Mouse (Mus musculus) CH12.LX (cell line): ENCODE data around the gene Sorbs2. TPM values are rescaled to one million over a fixed set of nuclear protein-coding genes. Genes with fewer than 3 reads are reported as not detected.

ENCODE experiments used
- DNase-seq: peaks from one replicate; pipeline ENCODE4 v3.0.0-alpha.2; 2013; ENCODE audit errors: extremely low read depth
- H3K27ac ChIP-seq: 2 replicates; pipeline ENCODE4 v1.5.1; 2012; ENCODE audit warnings: low read depth, mild to moderate bottlenecking, control low read depth, moderate library complexity; ENCODE audit not compliant: insufficient read depth
- H3K27me3 ChIP-seq: replicated peaks from 2 replicates; pipeline ENCODE3; 2012; ENCODE audit warnings: inconsistent platforms
- H3K36me3 ChIP-seq, 2 experiments: replicated peaks in 1 of 2; 2 replicates each; pipeline versions ENCODE3 to v1.6.1; 2012; ENCODE audit warnings: inconsistent platforms in 1 of 2, low read length in 1 of 2, mild to moderate bottlenecking in 1 of 2, mixed read lengths in 1 of 2, moderate library complexity in 1 of 2; ENCODE audit not compliant: control insufficient read depth in 1 of 2, insufficient read depth in 1 of 2
- H3K4me1 ChIP-seq, 2 experiments: 2 replicates each; pipeline ENCODE4 v1.6.1; 2012; ENCODE audit warnings: inconsistent platforms in 1 of 2, moderate library complexity in 1 of 2; ENCODE audit not compliant: insufficient read depth in 2 of 2, control insufficient read depth in 1 of 2
- H3K4me2 ChIP-seq: 2 replicates; pipeline ENCODE4 v1.6.1; 2012; ENCODE audit warnings: low read depth, mild to moderate bottlenecking, control low read depth; ENCODE audit not compliant: poor library complexity, insufficient read depth, severe bottlenecking
- H3K4me3 ChIP-seq, 3 experiments: fragments of 150-350 bp in 1 of 3; sonication (generic) in 1 of 3; replicated peaks in 1 of 3; 2 replicates each; pipeline versions ENCODE3 to v1.5.1; 2011 to 2012; ENCODE audit warnings: low read depth in 2 of 3, low read length in 2 of 3, mild to moderate bottlenecking in 2 of 3, moderate library complexity in 2 of 3, control low read depth in 1 of 3, improper control_type of control experiment in 1 of 3, inconsistent platforms in 1 of 3, mixed read lengths in 1 of 3; ENCODE audit not compliant: poor library complexity in 1 of 3
- H3K79me2 ChIP-seq: replicated peaks from 2 replicates; pipeline ENCODE4 v1.6.1; 2012; ENCODE audit warnings: mild to moderate bottlenecking, moderate library complexity; ENCODE audit not compliant: control insufficient read depth, poor library complexity, insufficient read depth, severe bottlenecking; ENCODE audit errors: extremely low read depth
- H3K9ac ChIP-seq: 2 replicates; pipeline ENCODE4 v1.6.1; 2012; ENCODE audit warnings: low read depth, mild to moderate bottlenecking, control low read depth, moderate library complexity; ENCODE audit not compliant: insufficient read depth
- H3K9me3 ChIP-seq: replicated peaks from 2 replicates; pipeline ENCODE3; 2012; ENCODE audit warnings: low read length, inconsistent platforms, mixed read lengths
- BHLHE40 ChIP-seq: IDR thresholded peaks from 2 replicates; pipeline ENCODE4 v1.6.1; 2011; ENCODE audit warnings: mild to moderate bottlenecking, low read depth, low read length, improper control_type of control experiment
- CTCF ChIP-seq, 2 experiments: IDR thresholded peaks in 1 of 2; conservative IDR thresholded peaks in 1 of 2; 2 replicates each; pipeline ENCODE4 v1.5.1; 2011 to 2012; ENCODE audit warnings: low read depth in 2 of 2, low read length in 2 of 2, improper control_type of control experiment in 1 of 2, inconsistent platforms in 1 of 2, mild to moderate bottlenecking in 1 of 2, moderate library complexity in 1 of 2
- ELF1 ChIP-seq: IDR thresholded peaks from 2 replicates; pipeline ENCODE4 v1.6.1; 2014; ENCODE audit warnings: low read depth, mild to moderate bottlenecking, inconsistent platforms, low read length, improper control_type of control experiment
- GABPA ChIP-seq: IDR thresholded peaks from 2 replicates; pipeline ENCODE4 v1.6.1; 2012; ENCODE audit warnings: low read depth, low read length, improper control_type of control experiment, inconsistent platforms; ENCODE audit not compliant: insufficient replicate concordance
- MAFK ChIP-seq: IDR thresholded peaks from 2 replicates; pipeline ENCODE4 v1.6.1; 2011; ENCODE audit warnings: low read length, improper control_type of control experiment; ENCODE audit not compliant: insufficient replicate concordance
- MAZ ChIP-seq: IDR thresholded peaks from 2 replicates; pipeline ENCODE4 v1.6.1; 2012; ENCODE audit warnings: low read depth, mild to moderate bottlenecking, inconsistent platforms, low read length, improper control_type of control experiment, moderate library complexity
- MYC ChIP-seq: IDR thresholded peaks from 2 replicates; pipeline ENCODE4 v1.6.1; 2011; ENCODE audit warnings: low read depth, mild to moderate bottlenecking, improper control_type of control experiment, low read length
- NELFE ChIP-seq: IDR thresholded peaks from 2 replicates; pipeline ENCODE4 v1.6.1; 2011; ENCODE audit warnings: low read depth, low read length, improper control_type of control experiment
- PAX5 ChIP-seq: IDR thresholded peaks from 2 replicates; pipeline ENCODE4 v1.6.1; 2012; ENCODE audit warnings: low read length, inconsistent platforms, mixed read lengths
- RAD21 ChIP-seq: IDR thresholded peaks from 2 replicates; pipeline ENCODE4 v1.6.1; 2011; ENCODE audit warnings: low read depth, mild to moderate bottlenecking, low read length, improper control_type of control experiment, moderate library complexity
- RCOR1 ChIP-seq: conservative IDR thresholded peaks from 2 replicates; pipeline ENCODE4 v1.6.1; 2012; ENCODE audit warnings: low read depth, mild to moderate bottlenecking, inconsistent platforms, low read length, improper control_type of control experiment
- SMC3 ChIP-seq: IDR thresholded peaks from 2 replicates; pipeline ENCODE4 v1.6.1; 2011; ENCODE audit warnings: low read depth, low read length, improper control_type of control experiment
- UBTF ChIP-seq: IDR thresholded peaks from 2 replicates; pipeline ENCODE4 v1.6.1; 2012; ENCODE audit warnings: low read depth, mild to moderate bottlenecking, inconsistent platforms, low read length, improper control_type of control experiment, moderate library complexity
- ZC3H11A ChIP-seq: IDR thresholded peaks from 2 replicates; pipeline ENCODE4 v1.6.1; 2012; ENCODE audit warnings: low read depth, mild to moderate bottlenecking, inconsistent platforms, low read length, improper control_type of control experiment
- ZKSCAN1 ChIP-seq: IDR thresholded peaks from 2 replicates; pipeline ENCODE4 v1.6.1; 2012; ENCODE audit warnings: low read depth, inconsistent platforms, low read length, improper control_type of control experiment, borderline replicate concordance
- dilution Hi-C: fragments of 300-500 bp; cut with MboI; formaldehyde crosslinking; loops from 2 replicates; pipeline ENCODE4 v1.14.3; 2020; ENCODE audit warnings: low sequenced_read_pairs; ENCODE audit not compliant: extremely low pct_unique_long_range_greater_than_20kb, extremely low pct_ligation_motif_present
- in situ Hi-C: fragments of 300-500 bp; cut with MboI; formaldehyde crosslinking; loops from 3 replicates; pipeline ENCODE4 v1.14.3; 2019; ENCODE audit warnings: low sequenced_read_pairs, low pct_ligation_motif_present, low pct_unique_long_range_greater_than_20kb, mixed read lengths
- polyA plus RNA-seq: library from polyadenylated mRNA; unstranded; fragments of >175 nt; gene quantifications from 2 replicates; pipeline ENCODE4 v1.2.1, GENCODE M21; 2012; ENCODE audit warnings: low read depth; ENCODE audit not compliant: insufficient read length
- total RNA-seq, 2 experiments: library from RNA; depleted of rRNA; stranded (reverse); fragments of 300-350 nt in 1 of 2; fragments of >200 nt in 1 of 2; gene quantifications; 2 replicates each; pipeline ENCODE4 v1.2.3; 2012 to 2014

The Sorbs2 gene
- total and polyA plus RNA-seq, 3 experiments = not detected

GRCm38 (mm10) chr8:45480886-45481285 is 26.7 kb upstream of the Sorbs2 start:
- no peak overlapping the region for H3K4me3 ChIP-seq

GRCm38 (mm10) chr8:45486281-45486680 is 21.3 kb upstream of the Sorbs2 start:
- no peak overlapping the region for H3K4me2 ChIP-seq
- no peaks in the 10 kb centered on the region for H3K79me2 ChIP-seq
- H3K4me1 ChIP-seq = no peaks in the 10 kb centered on the region
- H3K4me3 ChIP-seq = no peak overlapping the region
- no peaks in the 10 kb centered on the region for H3K9me3 ChIP-seq
- TF ChIP-seq UBTF (no peak), NELFE (no peak)
- dilution Hi-C loops (no loop called here), in situ Hi-C loops (no loop called here)
- DNase-seq = no peak
- H3K9ac ChIP-seq = no peak overlapping the region
- H3K27me3 ChIP-seq = no peaks in the 10 kb centered on the region
- no peak overlapping the region for H3K27ac ChIP-seq
- no peaks in the 10 kb centered on the region for H3K36me3 ChIP-seq

More at GRCm38 (mm10) chr8:45480886-45481285, 26.7 kb upstream of the Sorbs2 start:
- Histone ChIP-seq H3K36me3 (no peaks in the 10 kb centered on the region), H3K4me2 (no peak overlapping the region), H3K9ac (no peak overlapping the region), H3K9me3 (no peaks in the 10 kb centered on the region), H3K4me1 (no peaks in the 10 kb centered on the region), H3K27ac (no peak overlapping the region), H3K27me3 (no peaks in the 10 kb centered on the region), H3K79me2 (no peaks in the 10 kb centered on the region)
- dilution Hi-C loops (no loop called here), in situ Hi-C loops (no loop called here)
- no peak for DNase-seq
- TF ChIP-seq PAX5 (no peak), ZC3H11A (no peak), CTCF (conservative IDR thresholded peaks at IDR 0.05 in 1 of 2, IDR thresholded peaks at IDR 0.05 in 1 of 2; ENCODE audit: low read depth in 2 of 2, low read length in 2 of 2) (no peak), MYC (no peak), BHLHE40 (no peak), GABPA (no peak), RAD21 (no peak), MAZ (no peak), ELF1 (no peak), ZKSCAN1 (no peak), RCOR1 (no peak)

- Histone ChIP-seq H3K4me1 (no peaks in the 10 kb centered on the region), H3K27me3 (no peaks in the 10 kb centered on the region), H3K9ac (no peak overlapping the region), H3K4me2 (no peak overlapping the region), H3K27ac (no peak overlapping the region), H3K79me2 (no peaks in the 10 kb centered on the region), H3K9me3 (no peaks in the 10 kb centered on the region), H3K4me3 (no peak overlapping the region), H3K36me3 (no peaks in the 10 kb centered on the region)
- dilution Hi-C loops = no loop called here
- no peak for TF ChIP-seq SMC3
- TF ChIP-seq MAFK = no peak
- no peak for TF ChIP-seq NELFE
- no peak for TF ChIP-seq GABPA
- in situ Hi-C loops = no loop called here
- DNase-seq = no peak
These were observed 3.6 kb upstream of the Sorbs2 start for GRCm38 (mm10) chr8:45503971-45504370.
